Mouse (Mus musculus) bone marrow macrophage, adult 2 months (primary cell): Measurements from ENCODE around the gene Vapa. TPM values are rescaled to one million over a fixed set of nuclear protein-coding genes. Genes with fewer than 3 reads are reported as not detected.

ENCODE experiments used
- H3K27ac ChIP-seq: 2 replicates; pipeline ENCODE4 v1.5.1; 2012; ENCODE audit warnings: low read depth, low read length; ENCODE audit not compliant: insufficient read depth
- H3K4me1 ChIP-seq: 2 replicates; pipeline ENCODE4 v1.6.1; 2012; ENCODE audit warnings: low read length; ENCODE audit not compliant: control insufficient read depth, insufficient read depth
- H3K4me3 ChIP-seq: 2 replicates; pipeline ENCODE4 v1.5.1; 2012; ENCODE audit warnings: mild to moderate bottlenecking, low read length, moderate library complexity; ENCODE audit not compliant: insufficient read depth
- CTCF ChIP-seq: IDR thresholded peaks from 2 replicates; pipeline ENCODE4 v1.5.1; 2012; ENCODE audit warnings: low read depth, mild to moderate bottlenecking, low read length, moderate library complexity
- POLR2A ChIP-seq: IDR thresholded peaks from 2 replicates; pipeline ENCODE4 v1.6.1; 2012; ENCODE audit warnings: mild to moderate bottlenecking, low read depth, low read length, borderline replicate concordance
- polyA plus RNA-seq: library from polyadenylated mRNA; stranded (reverse); fragments of >200 nt; gene quantifications from 2 replicates; pipeline ENCODE4 v1.2.4, GENCODE M21; 2012; ENCODE audit not compliant: missing spikeins, insufficient read depth, insufficient read length

The Vapa gene
- 145 and 149 TPM in 2 replicates for polyA plus RNA-seq

DNA sequence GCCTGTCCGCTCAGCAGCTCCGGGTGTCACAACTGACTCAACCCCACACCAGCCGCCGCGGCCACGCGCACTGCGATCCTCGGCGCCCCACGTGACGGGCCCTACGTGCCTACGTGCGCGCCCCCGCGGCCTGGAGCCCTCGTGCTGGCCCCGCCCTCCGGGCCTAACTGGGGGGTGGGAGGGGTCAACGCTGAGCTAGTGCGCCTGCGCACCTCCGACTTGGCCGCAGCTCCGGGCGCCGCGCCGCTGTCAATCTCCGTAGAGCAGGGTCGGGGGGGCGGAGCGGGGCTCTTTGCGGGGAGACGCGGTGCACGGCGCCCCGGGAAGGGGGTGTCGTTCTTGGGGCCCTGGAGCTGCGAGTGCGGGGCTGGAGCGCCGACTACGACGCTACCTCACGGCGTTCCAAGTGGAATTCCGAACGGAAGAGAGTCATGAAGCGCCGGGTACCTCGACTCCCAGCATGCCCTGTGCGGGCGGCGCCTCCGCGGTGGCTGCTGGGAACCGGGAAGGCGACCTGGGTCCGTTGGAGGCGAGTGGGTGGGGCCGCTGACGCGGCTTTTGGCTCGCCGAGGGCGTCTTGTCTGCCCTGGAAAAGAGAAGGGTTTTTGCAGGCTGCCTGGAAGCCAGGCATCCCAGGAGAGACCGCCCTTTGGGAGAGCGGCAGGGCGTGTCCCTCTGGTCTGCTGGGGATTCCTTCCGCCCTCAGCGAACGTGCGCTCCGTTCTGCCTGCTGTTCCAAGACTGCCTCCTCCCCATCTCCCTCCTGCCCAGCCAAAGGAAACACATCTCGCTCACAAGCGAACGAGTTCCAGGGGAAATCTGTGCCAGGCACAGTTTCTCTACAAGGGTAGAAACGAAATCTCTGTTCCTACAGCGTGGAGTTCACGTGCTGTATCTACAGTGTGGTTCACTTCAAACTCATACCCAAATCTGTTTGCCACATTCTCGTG is at the start of gene Vapa:
Vapa (minus strand) TSS at position 93 of the 950 bp plus-strand sequence.
- H3K4me1 ChIP-seq: peaks cover 23% of the 10 kb centered on the region
- peak within 1 kb of the TSS; percentile 93 for H3K27ac ChIP-seq
- TF ChIP-seq CTCF: no peak
- H3K4me3 ChIP-seq: peak within 1 kb of the TSS; percentile 98

DNA sequence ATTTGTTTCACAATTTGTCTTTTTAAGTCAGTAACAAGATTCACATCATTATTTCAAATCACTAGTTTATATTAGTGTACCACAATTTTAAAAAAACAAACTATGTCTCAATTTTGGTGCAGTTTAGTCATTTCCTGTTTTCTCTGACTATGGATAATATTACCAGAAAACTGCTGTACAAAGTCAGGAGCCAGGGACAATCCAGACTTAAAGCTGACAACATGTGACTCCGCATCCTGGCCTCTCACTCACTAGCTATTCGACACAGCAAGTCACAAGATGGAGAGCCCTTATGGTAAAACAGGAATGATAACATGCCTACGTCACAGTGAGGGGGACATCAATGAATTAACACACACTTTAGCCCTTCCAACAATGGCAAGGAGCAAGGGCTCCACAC is 49.3 kb upstream of the Vapa start:
- Histone ChIP-seq H3K4me1 (peaks cover 23% of the 10 kb centered on the region), H3K4me3 (no peak overlapping the region), H3K27ac (peak overlapping the region; percentile 60)
- no peak for TF ChIP-seq POLR2A

DNA sequence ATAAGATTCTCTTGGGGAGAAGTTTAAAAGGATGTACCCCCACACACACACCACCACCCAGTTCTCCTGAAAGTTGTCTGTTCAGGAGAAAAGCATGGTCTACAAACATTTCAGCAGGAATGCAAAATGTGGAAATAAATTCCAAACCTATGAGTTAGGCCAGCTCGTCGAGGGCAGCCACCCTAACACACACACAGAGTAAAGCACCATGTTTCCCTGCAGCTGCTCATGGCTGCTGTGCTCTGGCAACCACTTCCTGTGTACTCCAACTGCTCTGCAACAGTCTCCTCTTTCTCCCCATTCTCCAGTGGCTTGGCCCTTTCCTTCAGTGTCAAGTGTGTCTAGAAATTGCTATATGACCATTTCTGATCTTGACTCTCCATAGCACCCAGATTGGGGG is 45.1 kb upstream of the Vapa start:
- H3K27ac ChIP-seq: no peak overlapping the region
- H3K4me1 ChIP-seq: peaks cover 13% of the 10 kb centered on the region
- TF ChIP-seq POLR2A: no peak
- H3K4me3 ChIP-seq: no peak overlapping the region

DNA sequence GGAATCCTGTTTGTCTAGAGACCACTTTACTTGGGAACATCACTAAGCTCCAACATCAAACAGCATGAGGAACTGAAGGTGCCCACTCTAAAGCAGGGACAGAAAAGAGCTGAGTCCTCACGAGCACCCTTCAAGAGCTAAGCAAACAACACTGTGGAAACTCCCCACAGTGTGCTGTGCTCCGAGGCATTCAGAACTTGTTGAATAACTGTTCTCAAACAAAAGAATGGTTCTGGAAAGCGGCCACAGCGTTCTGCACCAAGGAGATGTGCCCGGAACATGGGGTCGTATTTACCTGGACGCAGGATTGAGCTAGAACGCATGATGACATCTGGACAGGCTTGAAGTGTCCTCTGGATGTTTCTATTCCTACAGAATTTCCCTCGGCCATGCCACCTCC is 44.6 kb upstream of the Vapa start:
- Histone ChIP-seq H3K4me3 (no peak overlapping the region), H3K27ac (no peak overlapping the region), H3K4me1 (peaks cover 9% of the 10 kb centered on the region)
- no peak for TF ChIP-seq POLR2A
- no peak for TF ChIP-seq CTCF

DNA sequence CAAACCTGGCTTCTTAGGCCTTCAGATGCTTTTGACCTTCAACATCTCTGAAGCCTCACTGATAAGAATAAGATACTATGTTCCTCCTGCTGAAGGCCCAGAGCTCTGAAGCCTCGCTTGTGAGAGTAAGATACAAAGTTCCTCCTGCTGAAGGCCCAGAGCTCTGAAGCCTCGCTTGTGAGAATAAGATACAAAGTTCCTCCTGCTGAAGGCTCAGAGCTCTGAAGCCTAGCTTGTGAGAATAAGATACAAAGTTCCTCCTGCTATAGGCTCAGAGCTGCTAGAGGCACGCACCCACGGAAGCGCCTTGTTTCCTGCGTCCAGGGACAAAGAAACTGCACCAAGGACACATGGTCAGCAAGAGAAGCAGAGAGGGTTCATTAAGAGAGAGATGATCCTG is 43.4 kb upstream of the Vapa start:
- TF ChIP-seq POLR2A (no peak), CTCF (no peak)
- H3K4me1 ChIP-seq: peaks cover 3% of the 10 kb centered on the region
- H3K27ac ChIP-seq: no peak overlapping the region
- H3K4me3 ChIP-seq: no peak overlapping the region

DNA sequence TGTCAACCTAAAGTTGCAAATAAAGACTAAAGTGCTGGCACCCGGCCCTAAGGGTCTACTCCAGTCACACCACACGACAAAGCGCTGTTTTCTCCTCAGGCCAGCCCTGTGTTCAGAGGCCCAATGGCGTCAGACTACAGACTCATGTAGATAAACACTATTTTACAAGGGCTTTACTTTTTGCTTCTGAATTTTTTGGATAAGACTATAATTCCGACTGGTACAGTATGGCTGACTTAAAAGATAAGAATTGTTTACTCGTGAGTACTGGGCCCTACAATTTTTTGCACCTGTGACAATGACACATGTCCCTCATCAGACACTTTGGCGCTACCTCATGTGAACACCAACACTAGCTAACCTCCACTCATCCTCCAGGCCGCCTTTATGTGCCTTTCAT is 42.7 kb upstream of the Vapa start:
- Histone ChIP-seq H3K4me3 (no peak overlapping the region), H3K27ac (no peak overlapping the region), H3K4me1 (peaks cover 3% of the 10 kb centered on the region)
- no peak for TF ChIP-seq POLR2A
- TF ChIP-seq CTCF: no peak

DNA sequence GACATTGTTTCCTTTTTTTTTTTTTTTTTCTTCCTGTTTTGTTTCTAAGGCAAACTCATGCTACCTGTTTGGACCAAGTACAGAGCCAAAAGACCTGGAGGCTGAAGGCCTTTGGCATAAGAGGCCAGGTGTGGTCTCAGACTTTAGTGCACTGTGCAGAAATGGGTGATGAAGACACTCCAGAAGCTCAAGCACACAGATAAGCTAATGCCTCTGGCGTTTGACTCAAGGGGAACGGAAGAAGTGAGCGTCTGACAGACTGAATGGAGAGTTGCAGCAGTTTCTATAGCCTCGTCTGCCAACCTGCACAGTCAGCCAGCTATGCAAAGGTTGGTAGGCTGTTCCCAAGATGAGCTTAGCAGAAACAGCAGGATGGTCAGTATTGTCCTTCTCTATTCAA is 42.3 kb upstream of the Vapa start:
- Histone ChIP-seq H3K4me1 (peaks cover 3% of the 10 kb centered on the region), H3K27ac (no peak overlapping the region), H3K4me3 (no peak overlapping the region)
- TF ChIP-seq CTCF: no peak
- TF ChIP-seq POLR2A: no peak

DNA sequence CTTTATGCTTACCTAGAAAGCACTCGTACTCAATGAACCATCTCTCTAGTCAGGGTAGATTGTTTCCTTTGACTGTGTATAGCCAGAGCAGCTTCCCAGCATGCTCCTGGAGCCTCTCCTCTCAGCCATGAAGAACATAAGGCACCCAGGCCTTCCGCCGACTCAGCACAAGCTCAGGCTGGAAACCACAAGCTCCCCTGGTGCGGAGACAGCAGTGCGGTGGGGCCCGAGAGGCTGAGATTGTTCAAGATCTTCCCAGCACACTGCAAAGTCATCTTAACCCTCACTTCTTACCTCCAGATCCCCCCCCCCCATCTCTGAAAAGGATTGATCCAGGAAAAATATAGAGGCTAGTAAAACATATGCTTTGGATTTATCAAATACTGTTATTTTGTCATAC is 37.2 kb upstream of the Vapa start:
- peaks cover 6% of the 10 kb centered on the region; the same call in 1 of the 2 replicates for H3K4me1 ChIP-seq
- H3K4me3 ChIP-seq: no peak overlapping the region
- TF ChIP-seq POLR2A: no peak
- TF ChIP-seq CTCF: no peak
- no peak overlapping the region for H3K27ac ChIP-seq

DNA sequence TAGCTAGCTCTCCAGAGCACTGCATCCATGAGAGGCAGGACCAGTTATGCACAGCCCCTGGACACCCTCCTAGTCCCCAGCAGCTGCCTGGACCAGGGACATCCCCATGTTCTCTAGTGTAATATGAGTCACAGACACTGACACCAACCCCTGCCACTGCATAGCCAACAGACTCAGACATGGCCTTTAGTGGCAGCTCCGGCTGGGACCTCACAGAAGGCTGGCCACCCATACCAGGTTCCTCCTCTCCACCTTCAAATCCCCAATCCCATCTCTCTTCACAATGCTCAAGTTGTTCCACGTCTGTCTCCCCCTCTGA is 35.8 kb upstream of the Vapa start:
- Histone ChIP-seq H3K4me1 (peaks cover 14% of the 10 kb centered on the region), H3K27ac (no peak overlapping the region), H3K4me3 (no peak overlapping the region)
- TF ChIP-seq CTCF (no peak), POLR2A (no peak)

DNA sequence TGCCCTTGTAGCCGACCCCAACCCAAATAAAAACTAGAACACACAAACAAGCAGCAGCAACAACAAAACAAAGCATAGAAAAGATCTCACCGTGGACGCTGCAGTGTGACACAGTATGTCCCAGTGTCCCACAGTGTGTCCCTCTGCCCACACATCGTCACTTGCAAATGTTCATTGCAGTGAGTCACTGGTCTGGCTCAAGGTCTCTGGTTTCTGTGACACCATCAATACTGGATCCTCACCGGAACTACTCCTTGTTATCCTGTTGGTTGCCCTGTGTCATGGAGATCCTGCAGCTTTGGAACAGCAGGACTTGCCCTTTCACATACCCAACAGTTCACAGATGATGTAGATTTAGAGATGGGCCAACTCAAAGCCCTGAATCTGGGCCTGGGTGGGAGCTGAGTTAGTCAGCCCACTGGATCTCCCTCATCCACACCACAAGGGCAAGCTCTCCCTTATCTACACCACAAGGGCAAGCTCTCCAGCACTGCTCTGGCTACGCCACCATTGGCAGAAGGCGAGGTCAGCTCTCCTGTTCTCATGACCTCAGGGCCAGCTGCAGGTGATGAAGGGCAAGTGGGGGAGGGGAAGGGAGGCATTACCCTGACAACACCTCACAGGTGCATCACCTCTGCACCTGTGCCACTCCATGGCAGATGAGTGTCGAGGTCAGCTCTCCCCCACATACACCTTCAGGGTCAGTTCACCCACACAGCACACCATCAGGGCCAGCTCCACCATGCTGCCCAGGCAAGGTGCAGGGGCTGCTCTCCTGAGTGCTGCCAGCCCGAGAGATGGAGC is 35.2 kb upstream of the Vapa start:
- Histone ChIP-seq H3K4me1 (peaks cover 20% of the 10 kb centered on the region), H3K27ac (no peak overlapping the region), H3K4me3 (no peak overlapping the region)
- TF ChIP-seq CTCF (no peak), POLR2A (no peak)
